Mouse (Mus musculus) limb, embryonic 12.5 days (tissue): ENCODE results near the gene Matn3. TPM values are rescaled to one million over a fixed set of nuclear protein-coding genes. Genes with fewer than 3 reads are reported as not detected.

Experiments
- ATAC-seq: fragments of 200-750 bp; cut with Nextera tagmentation; 2 replicates; pipeline ENCODE4 v1.8.0; 2017; ENCODE audit warnings: low read depth, moderate TSS enrichment; ENCODE audit not compliant: insufficient number of reproducible peaks, insufficient read depth, low FRiP score, low TSS enrichment
- H3K27ac ChIP-seq: fragments of 300-500 bp; sonication (generic); 2 replicates; pipeline ENCODE4 v1.5.1; 2016; ENCODE audit warnings: mild to moderate bottlenecking, moderate library complexity
- H3K27me3 ChIP-seq: fragments of 300-500 bp; sonication (generic); 2 replicates; pipeline ENCODE4 v1.6.1; 2016; ENCODE audit warnings: mild to moderate bottlenecking, moderate library complexity
- H3K36me3 ChIP-seq: fragments of 300-500 bp; sonication (generic); 2 replicates; pipeline ENCODE4 v1.6.1; 2016; ENCODE audit warnings: mild to moderate bottlenecking, moderate library complexity
- H3K4me1 ChIP-seq: fragments of 300-500 bp; sonication (generic); replicated peaks from 2 replicates; pipeline ENCODE4 v1.6.1; 2016
- H3K4me2 ChIP-seq: fragments of 300-500 bp; sonication (generic); 2 replicates; pipeline ENCODE4 v1.6.1; 2016; ENCODE audit warnings: mild to moderate bottlenecking, moderate library complexity
- H3K4me3 ChIP-seq: fragments of 300-500 bp; sonication (generic); replicated peaks from 2 replicates; pipeline ENCODE4 v1.5.1; 2016; ENCODE audit warnings: mild to moderate bottlenecking
- H3K9ac ChIP-seq: fragments of 300-500 bp; sonication (generic); replicated peaks from 2 replicates; pipeline ENCODE4 v1.6.1; 2016; ENCODE audit warnings: mild to moderate bottlenecking, moderate library complexity
- H3K9me3 ChIP-seq: fragments of 300-500 bp; sonication (generic); 2 replicates; pipeline ENCODE4 v1.6.1; 2016; ENCODE audit warnings: mild to moderate bottlenecking, moderate library complexity
- WGBS: fragments of 180-500 bp; shearing (Covaris S2); methylation state at CpG from one replicate; pipeline ENCODE4 v1.1.7; 2016; 5-methylcytosine and 5-hydroxymethylcytosine counted together
- polyA plus RNA-seq: library from polyadenylated mRNA; unstranded; fragments of >200 nt; fragmentation: Nextera tagmentation; extraction: Ambion mirVana; gene quantifications from 2 replicates; pipeline ENCODE4 v1.2.1, GENCODE M21; 2016

The Matn3 gene
- polyA plus RNA-seq, 1 experiment from 2014 or later, result 5.4 TPM

DNA sequence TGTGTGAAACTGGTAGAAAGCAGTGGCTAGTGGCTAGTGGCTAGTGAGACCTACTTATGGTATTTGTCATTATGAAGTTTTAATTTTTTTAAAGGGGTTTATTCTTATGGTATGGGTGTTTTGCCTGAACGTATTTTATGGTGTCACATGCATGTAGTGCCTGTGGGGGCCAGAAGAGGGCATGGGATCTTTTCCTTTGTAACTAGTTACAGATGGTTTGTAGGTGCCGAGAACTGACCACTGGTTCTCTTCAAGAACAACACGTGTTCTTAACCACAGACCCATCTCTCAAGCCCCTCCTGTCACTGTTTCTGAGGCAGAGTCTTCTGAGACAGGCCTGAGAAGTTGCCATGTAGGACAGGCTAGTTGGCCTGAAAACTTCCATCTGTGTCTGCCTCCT lies 27.3 kb downstream of the Matn3 start:
- 89% methylated on average over 3 of the region's 3 CpGs for WGBS
- Histone ChIP-seq H3K9me3 (no peaks in the 10 kb centered on the region), H3K27ac (no peak overlapping the region), H3K4me2 (no peak overlapping the region), H3K36me3 (peaks cover 19% of the 10 kb centered on the region), H3K9ac (no peak overlapping the region), H3K4me3 (peak overlapping the region; percentile 61; the same call in 1 of the 2 replicates), H3K4me1 (peaks cover 11% of the 10 kb centered on the region), H3K27me3 (no peaks in the 10 kb centered on the region)
- no peak for ATAC-seq

DNA sequence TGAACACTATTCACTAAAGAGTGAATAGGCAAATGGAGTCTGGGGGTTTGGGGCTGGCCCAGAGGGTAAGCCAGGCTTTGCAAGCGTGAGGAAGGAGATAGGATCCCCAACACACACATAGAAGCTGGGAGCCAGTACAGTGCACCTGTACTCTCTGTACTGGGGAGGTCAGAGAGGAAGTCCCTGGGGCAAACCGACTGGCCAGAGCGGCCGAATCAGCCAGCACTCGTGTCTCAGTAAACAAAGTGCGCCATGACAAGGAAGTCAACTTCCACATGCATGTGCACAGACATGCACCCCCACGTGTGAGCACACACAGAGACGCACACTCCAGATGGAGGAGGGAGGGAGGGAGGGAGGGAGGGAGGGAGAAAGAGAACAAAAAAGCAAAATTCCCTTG lies 45.5 kb downstream of the Matn3 start:
- Histone ChIP-seq H3K4me3 (no peak overlapping the region), H3K9ac (no peak overlapping the region), H3K4me1 (no peaks in the 10 kb centered on the region), H3K27ac (no peak overlapping the region), H3K36me3 (peaks cover 41% of the 10 kb centered on the region), H3K27me3 (no peaks in the 10 kb centered on the region), H3K9me3 (no peaks in the 10 kb centered on the region), H3K4me2 (no peak overlapping the region)
- ATAC-seq, result no peak
- WGBS, result 77% methylated on average over 8 of the region's 8 CpGs

DNA sequence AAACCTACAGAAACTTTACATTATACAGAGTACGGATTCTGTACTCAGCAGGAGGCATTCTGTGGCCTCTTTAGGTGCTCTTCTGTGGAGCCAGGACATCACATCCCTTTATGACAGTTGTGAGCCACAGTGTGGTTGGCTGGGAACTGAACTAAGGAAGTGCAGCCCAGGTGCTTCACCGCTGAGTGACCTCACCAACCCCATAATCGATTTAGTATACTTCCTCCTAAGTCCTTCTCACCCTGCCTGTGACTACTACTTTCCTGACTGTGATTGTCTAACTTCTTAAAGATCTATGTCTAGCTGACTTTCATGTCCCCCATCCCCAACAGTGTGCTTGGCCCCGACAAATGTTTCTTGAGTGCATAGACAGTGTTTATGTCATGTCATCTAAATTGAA lies 50.6 kb downstream of the Matn3 start:
- Histone ChIP-seq H3K4me1 (no peaks in the 10 kb centered on the region), H3K4me3 (no peak overlapping the region), H3K27ac (no peak overlapping the region), H3K27me3 (no peaks in the 10 kb centered on the region), H3K36me3 (peaks cover 22% of the 10 kb centered on the region), H3K4me2 (no peak overlapping the region), H3K9ac (no peak overlapping the region), H3K9me3 (no peaks in the 10 kb centered on the region)
- WGBS, result 92% methylated on average over 4 of the region's 4 CpGs
- no peak for ATAC-seq

DNA sequence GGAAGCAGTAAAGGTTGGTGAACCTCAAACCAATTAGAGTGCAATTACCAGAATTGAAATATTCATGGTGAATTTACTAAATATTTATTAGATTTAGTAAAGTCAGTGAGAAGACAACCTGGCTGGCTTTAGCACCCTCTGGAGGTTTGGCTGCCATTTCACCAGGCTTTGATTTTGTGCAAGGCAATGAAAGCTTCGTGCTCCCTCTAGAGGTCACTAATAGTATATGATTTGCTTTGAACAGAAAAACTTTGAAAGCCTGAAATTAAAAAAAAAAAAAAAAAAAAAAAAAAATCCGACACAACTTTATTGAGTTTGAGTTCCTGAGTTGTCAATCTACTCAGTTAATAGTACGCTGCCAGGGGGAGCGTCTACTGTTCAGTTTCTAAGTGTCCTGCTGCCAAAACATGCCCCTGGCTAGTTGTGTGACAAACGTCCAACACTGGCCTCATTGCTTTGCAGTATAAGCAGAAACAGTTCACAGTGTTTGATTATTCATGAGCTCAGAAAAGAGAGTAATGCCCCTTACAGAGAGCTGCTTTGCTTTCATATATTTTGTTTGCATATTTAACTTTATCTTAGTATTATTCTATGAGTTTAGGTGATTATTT lies 54.4 kb downstream of the Matn3 start:
- Histone ChIP-seq H3K9me3 (no peaks in the 10 kb centered on the region), H3K4me2 (no peak overlapping the region), H3K27ac (no peak overlapping the region), H3K36me3 (peaks cover 19% of the 10 kb centered on the region), H3K4me1 (0 out of 2 replicates have a peak, but pooled peaks cover 2% of the 10 kb centered on the region), H3K9ac (no peak overlapping the region), H3K27me3 (no peaks in the 10 kb centered on the region), H3K4me3 (no peak overlapping the region)
- WGBS, result 13% methylated on average over 5 of the region's 5 CpGs
- no peak for ATAC-seq

DNA sequence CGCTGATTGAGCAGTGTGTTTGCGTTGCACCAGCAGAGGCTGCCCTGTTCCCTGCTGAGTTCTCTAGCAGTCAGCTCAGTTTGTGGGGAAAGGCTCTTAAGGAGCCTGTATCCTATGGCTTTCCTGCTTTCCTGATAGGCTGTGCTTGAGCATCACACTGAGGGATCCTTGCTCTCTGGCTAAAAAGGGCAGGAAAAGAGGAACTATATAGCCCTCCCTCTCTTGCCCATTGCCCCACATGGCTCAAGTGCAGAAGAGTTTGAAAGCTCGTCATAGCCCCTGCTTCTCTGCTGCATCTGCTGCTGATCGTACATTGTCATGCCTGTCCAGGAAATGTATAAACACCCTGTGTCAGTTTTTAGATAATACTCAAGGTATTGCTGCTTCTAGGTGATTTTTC lies 59.4 kb downstream of the Matn3 start:
- no peak for ATAC-seq
- Histone ChIP-seq H3K4me3 (no peak overlapping the region), H3K4me2 (no peak overlapping the region), H3K9me3 (no peaks in the 10 kb centered on the region), H3K27ac (no peak overlapping the region), H3K36me3 (peaks cover 28% of the 10 kb centered on the region; the same call in 1 of the 2 replicates), H3K9ac (no peak overlapping the region), H3K27me3 (no peaks in the 10 kb centered on the region), H3K4me1 (0 out of 2 replicates have a peak, but pooled peaks cover 3% of the 10 kb centered on the region)
- WGBS, result 67% methylated on average over 4 of the region's 4 CpGs

DNA sequence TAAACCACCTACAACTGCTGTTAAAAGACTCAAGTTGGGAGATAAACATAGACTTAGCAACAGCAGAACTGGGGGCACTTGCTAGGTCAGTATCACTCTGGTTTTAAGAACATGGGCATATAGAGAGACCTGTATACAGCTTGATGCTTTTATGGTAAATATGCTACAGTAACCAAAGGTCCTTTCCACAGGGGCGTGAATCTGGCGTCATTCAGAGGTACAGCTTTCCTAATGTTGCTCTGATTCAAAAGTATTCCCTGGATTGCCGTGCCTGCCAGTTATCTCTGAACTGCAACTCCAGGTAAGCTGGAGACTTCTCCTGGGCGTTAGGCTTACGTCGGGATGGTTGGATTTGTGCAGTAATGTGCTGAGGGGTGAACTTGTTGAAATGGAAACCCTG lies 60.1 kb downstream of the Matn3 start:
- Histone ChIP-seq H3K36me3 (peaks cover 32% of the 10 kb centered on the region; the same call in 1 of the 2 replicates), H3K9ac (no peak overlapping the region), H3K9me3 (no peaks in the 10 kb centered on the region), H3K27me3 (no peaks in the 10 kb centered on the region), H3K4me2 (no peak overlapping the region), H3K4me1 (0 out of 2 replicates have a peak, but pooled peaks cover 3% of the 10 kb centered on the region), H3K27ac (no peak overlapping the region), H3K4me3 (no peak overlapping the region)
- WGBS, result 93% methylated on average over 6 of the region's 6 CpGs
- ATAC-seq, result no peak

DNA sequence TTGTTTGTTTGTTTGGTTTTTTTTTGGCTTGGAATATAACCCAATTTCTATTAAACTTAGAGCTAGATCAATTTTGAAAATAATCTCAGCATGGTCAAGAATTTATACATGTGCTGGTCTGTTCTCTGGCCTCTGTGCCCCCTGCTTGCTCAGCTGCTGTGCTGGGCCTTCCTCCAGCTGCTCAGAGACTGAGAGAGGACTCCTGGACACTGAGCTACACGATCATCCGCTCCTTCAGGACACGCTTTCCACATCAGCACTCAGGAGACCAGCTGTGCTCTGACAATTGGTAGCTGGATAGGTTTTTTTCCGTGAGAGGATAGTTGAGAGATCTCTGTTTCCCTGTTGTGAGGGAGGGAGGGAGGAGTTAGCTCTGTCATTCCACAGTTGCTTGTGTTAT lies 62.6 kb downstream of the Matn3 start:
- Histone ChIP-seq H3K4me3 (no peak overlapping the region), H3K9me3 (no peaks in the 10 kb centered on the region), H3K27ac (no peak overlapping the region), H3K27me3 (no peaks in the 10 kb centered on the region), H3K4me1 (0 out of 2 replicates have a peak, but pooled peaks cover 3% of the 10 kb centered on the region), H3K4me2 (no peak overlapping the region), H3K36me3 (peaks cover 33% of the 10 kb centered on the region; the same call in 1 of the 2 replicates), H3K9ac (no peak overlapping the region)
- 75% methylated on average over 4 of the region's 4 CpGs for WGBS
- ATAC-seq, result no peak

DNA sequence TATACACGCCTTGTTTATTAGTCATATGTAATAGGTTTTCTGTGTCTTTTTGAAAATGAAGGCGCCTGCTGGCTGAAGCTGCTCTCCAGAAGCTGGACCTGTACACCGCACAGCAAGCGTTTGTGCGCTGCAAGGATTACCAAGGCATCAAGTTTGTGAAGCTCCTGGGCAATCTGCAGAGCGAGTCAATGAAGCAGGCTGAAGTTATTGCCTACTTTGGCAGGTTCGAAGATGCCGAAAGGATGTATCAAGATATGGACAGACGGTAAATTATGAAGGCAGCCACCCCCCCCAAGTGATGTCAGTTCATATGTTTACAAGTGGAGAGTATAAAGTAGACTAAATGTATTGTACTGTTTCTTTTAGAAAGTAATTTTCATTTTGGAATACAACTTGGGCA lies 68.6 kb downstream of the Matn3 start:
- no peak for ATAC-seq
- H3K27me3 ChIP-seq, result no peaks in the 10 kb centered on the region
- no peak overlapping the region for H3K4me3 ChIP-seq
- no peak overlapping the region for H3K4me2 ChIP-seq
- H3K9ac ChIP-seq, result no peak overlapping the region
- H3K9me3 ChIP-seq, result no peaks in the 10 kb centered on the region
- H3K36me3 ChIP-seq, result peaks cover 40% of the 10 kb centered on the region
- H3K4me1 ChIP-seq, result no peaks in the 10 kb centered on the region; the same call in 1 of the 2 replicates
- no peak overlapping the region for H3K27ac ChIP-seq
- 93% methylated on average over 9 of the region's 9 CpGs for WGBS

DNA sequence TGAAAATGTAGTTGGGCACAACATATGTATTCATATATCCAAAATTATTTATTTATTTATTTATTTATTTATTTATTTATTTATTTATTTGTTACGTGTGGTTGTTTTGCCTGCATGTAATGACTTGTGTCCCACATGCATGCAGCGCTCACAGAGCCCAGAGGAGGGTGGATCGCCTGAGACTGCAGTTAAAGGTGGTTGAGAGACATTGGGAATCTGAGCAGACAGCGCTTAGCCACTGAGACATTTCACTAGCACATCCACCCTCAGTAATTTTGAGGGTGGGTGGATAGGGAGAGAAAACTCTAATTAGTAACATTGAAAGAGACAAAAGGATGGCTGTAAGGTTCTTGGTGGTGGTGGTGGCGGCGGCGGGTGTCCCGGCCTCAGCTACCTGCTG lies 72.7 kb downstream of the Matn3 start:
- no peaks in the 10 kb centered on the region for H3K9me3 ChIP-seq
- no peak overlapping the region for H3K4me3 ChIP-seq
- H3K27ac ChIP-seq, result no peak overlapping the region
- no peaks in the 10 kb centered on the region; the same call in 1 of the 2 replicates for H3K4me1 ChIP-seq
- WGBS, result 93% methylated on average over 8 of the region's 8 CpGs
- no peak overlapping the region for H3K4me2 ChIP-seq
- H3K27me3 ChIP-seq, result no peaks in the 10 kb centered on the region
- no peak for ATAC-seq
- H3K9ac ChIP-seq, result no peak overlapping the region
- peaks cover 39% of the 10 kb centered on the region for H3K36me3 ChIP-seq

DNA sequence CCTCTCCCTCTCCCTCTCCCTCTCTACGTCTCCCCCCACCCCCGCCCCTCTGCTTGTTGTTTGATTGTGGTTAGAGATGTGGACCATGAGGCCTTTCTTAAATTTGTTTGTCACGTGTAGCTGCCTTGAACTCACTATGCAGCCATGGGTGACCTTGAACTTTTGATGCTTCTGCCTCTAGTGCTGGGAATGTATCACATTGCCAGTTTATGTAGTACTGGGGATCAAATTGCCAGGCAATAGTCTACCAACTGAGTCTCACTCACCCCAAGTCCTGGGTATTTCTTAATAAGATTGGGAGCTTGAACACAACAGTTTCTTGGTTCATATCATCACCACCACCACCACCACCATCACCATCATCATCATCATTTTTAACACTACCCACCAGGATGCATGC lies 73.3 kb downstream of the Matn3 start:
- no peak for ATAC-seq
- Histone ChIP-seq H3K36me3 (peaks cover 36% of the 10 kb centered on the region), H3K27ac (no peak overlapping the region), H3K4me1 (no peaks in the 10 kb centered on the region; the same call in 1 of the 2 replicates), H3K4me2 (no peak overlapping the region), H3K27me3 (no peaks in the 10 kb centered on the region), H3K9me3 (no peaks in the 10 kb centered on the region), H3K4me3 (no peak overlapping the region), H3K9ac (no peak overlapping the region)
- WGBS, result 76% methylated on average over 3 of the region's 3 CpGs
